Mouse (Mus musculus) spleen, postnatal 36 days (tissue): Measurements from ENCODE around the gene Aar2.
"Not testable (repeated sequence)": the region's sequence is repeated elsewhere in the genome, so short reads cannot be mapped to it uniquely, and the experiment has no call there.

Experiments
- DNase-seq, 2 experiments: peaks; one replicate each; pipeline ENCODE4 v3.0.0; 2022; ENCODE audit warnings: low spot score in 2 of 2, mixed read lengths in 1 of 2

Gene Aar2

GRCm38 (mm10) chr2:156547123-156547891 lies at the start of gene Aar2:
Gene Aar2, plus strand, starts transcription at chr2:156547584.
- DNase-seq = peak; percentile 63 to 75

DNA sequence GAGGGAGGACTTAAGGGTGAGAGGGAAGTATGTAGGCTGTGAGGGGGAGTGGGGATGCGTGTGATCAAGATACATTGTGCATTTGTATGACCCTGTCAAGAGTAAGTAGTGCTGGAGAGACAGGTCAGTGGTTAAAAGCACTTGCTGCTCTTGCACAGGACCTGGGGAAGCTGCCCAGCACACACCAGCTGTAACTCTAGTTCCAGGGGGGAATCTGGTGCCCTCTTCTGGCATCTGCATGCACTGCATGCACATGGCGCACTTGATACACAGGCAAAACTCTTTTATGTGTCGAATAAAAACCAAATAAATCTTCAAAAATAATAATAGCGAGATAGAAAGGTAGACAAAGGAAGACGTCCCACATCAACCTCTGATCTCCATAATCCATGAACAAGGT lies 49.5 kb upstream of the Aar2 start:
- DNase-seq = no peak

DNA sequence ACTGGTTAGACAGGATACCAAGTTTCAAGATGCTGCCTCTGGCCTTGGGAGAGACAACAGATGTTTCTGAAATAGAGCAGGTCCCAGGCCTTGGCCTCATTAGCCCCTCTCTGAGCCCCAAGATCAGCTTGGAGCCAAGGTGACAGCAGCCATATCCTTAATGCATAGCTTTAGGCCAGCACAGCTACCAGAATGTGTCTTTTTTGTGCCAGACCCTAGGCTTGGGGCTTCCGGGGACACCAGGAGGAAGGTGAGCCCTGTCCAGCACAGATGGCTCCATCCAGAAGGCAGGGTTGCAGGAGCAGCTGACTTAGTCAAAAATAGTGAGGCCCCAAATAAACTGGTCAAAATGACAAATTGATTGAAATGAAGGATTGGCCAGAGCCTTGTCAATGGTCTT lies 46.4 kb upstream of the Aar2 start:
- no peak for DNase-seq

GRCm38 (mm10) chr2:156505533-156505932 lies 41.9 kb upstream of the Aar2 start:
- DNase-seq = no peak

GRCm38 (mm10) chr2:156512028-156512427 lies 35.4 kb upstream of the Aar2 start:
- no peak for DNase-seq

- DNase-seq = no peak
Measured at GRCm38 (mm10) chr2:156512561-156512960, 34.8 kb upstream of the Aar2 start.

GRCm38 (mm10) chr2:156515102-156515501 lies 32.3 kb upstream of the Aar2 start:
- no peak for DNase-seq

- DNase-seq = peak; percentile 16 to 17
Measured at GRCm38 (mm10) chr2:156515565-156516185, 31.7 kb upstream of the Aar2 start.

DNA sequence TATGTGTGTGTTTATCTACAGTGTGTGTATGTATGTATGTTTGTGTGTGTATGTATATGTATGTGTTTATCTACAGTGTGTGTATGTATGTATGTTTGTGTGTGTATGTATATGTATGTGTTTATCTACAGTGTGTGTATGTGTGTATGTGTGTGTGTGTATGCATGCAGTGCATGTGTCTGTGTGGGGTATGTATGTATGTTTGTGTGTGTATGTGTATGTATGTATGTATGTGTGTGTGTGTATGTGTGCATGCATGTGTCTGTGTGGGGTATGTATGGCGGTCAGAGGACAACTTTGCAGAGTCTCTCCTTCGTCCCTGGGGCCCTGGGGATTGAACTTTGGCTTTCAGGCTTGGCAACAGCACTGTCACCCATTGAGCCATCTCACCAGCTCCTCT lies 30.7 kb upstream of the Aar2 start:
- DNase-seq = not testable (repeated sequence)

DNA sequence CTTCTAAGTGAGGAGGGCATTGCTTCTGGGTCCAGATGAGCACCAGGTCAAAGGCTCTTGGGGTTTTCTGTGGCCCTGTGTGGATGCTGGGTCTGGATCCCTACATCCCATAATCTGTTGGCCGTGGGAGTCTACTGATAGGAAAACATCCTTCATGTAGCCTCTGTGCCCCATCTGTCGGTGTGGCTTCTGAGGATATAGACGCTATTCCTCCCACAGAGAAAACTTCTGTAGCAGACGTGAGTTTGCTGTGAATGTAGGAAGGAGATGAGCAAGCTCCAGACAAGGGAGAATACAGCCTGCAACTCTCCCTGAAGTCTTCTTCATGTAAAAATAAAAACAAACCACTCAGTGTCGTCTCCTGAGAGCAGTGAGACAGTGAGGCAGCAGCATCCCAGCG lies 29.1 kb upstream of the Aar2 start:
- no peak for DNase-seq

DNA sequence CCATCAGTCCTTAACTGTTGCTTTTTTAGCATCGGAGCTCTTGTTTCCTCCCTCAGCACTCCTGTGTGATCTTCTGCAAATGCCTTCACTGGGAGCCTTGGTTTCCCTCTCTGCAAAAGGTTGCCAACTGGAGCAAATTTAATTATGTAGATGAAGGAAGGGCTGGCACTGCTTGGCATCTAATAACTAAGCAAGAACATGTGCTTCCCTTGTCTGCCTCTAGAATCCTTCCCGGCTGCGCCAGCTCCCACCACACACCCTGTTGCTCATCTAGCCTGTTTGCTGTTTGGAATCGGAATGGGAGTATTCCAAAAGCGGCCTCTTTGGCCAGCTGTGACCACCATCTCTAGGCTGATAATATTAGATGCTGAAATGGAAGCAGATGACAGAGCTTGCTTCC lies 27.8 kb upstream of the Aar2 start:
- no peak for DNase-seq

- DNase-seq = peak; percentile 26 to 28
Measured at GRCm38 (mm10) chr2:156522994-156523393, 24.4 kb upstream of the Aar2 start.

- no peak for DNase-seq
Measured at GRCm38 (mm10) chr2:156524078-156524477, 23.3 kb upstream of the Aar2 start.

DNA sequence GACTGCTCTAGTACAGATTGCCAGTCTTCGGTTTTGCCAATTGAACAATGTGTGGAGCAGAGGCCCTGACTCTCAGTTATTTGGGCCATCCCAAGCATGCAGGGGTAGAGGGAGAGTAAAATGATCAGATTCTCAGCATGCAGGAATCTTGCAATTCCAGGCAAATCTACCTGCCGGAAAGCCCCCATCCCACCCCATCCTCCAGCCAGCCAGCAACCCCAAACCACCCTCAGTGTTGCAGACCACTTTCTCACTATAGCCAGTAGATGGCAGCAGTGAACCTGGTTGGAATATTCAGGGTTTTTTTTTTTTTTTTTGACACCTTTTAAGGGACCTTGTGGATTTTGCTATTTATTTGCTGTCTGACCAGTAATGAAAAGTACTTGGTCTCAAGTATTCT lies 17.7 kb upstream of the Aar2 start:
- DNase-seq = no peak

GRCm38 (mm10) chr2:156533160-156533559 lies 14.2 kb upstream of the Aar2 start:
- no peak for DNase-seq

- no peak for DNase-seq
Measured at GRCm38 (mm10) chr2:156538817-156539555, 8.4 kb upstream of the Aar2 start.

- no peak for DNase-seq
Measured at GRCm38 (mm10) chr2:156540991-156541390, 6.4 kb upstream of the Aar2 start.

DNA sequence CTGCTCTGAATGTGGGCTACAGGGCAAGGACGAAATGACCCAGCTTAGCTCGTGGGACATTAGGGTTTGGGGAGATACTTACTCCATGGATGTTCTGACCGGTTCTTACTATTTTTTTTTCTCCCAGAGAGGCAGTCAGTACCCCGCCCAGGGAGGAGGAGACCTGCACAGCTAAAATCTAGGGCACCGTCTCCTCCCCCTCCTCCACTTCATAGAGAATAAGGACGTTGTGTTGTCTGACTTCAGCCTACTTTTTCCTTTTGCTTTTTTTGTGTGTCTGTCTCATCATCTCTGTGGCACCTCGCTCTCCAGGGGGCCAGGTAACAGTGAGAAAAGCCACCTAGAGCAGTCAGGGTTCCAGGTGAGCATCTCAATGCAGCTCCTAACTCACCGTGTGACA lies 5.0 kb upstream of the Aar2 start:
- DNase-seq = no peak

- no peak for DNase-seq
Measured at GRCm38 (mm10) chr2:156543804-156544203, 3.6 kb upstream of the Aar2 start.

DNA sequence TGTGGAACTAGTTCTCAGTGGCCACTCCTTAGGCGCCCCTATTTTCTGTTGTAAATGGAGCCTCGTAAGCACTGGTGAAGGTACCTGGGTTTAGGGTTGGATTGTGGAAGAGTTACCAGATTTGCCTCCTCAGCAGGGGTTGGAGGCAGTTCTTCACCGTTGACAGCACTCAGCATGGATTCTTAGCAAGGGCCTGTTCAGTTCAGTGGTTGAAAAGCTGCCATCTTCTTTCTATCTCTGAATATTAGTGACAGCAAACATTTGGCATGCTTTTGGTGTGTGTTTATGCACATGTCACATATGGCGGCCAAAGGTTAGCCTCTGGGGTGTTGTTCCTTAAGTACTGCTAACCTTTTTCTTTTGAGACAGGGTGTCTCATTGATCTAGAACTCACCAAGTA lies 5.0 kb downstream of the Aar2 start:
- DNase-seq = no peak

- no peak for DNase-seq
Measured at GRCm38 (mm10) chr2:156561808-156562207, 14.4 kb downstream of the Aar2 start.

GRCm38 (mm10) chr2:156563557-156563956 lies 16.2 kb downstream of the Aar2 start:
- no peak for DNase-seq

DNA sequence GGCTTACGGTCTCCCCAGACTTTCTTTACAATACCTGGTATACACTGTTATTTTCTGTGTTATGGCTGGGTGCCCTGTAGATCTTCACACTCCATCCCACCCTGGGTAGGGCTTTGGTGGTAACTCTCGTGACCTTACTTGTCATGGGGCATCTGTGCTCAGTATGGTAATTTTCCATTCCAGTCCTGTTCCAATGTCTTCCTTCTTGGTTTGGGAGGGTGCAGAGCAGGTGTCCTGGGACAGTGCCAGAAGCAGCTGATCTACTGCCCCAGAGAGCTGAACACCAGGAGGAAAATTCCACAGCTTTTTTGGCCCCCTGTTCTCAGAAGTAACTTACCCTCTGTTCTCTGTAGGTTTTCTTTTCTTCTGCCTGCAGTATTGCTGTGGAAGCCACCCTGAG lies 19.1 kb downstream of the Aar2 start:
- no peak for DNase-seq
